Mouse (Mus musculus): ENCODE data around the gene Vmn2r89. TPM values are rescaled to one million over a fixed set of nuclear protein-coding genes. Genes with fewer than 3 reads are reported as not detected.
"Not testable (repeated sequence)": the region's sequence is repeated elsewhere in the genome, so short reads cannot be mapped to it uniquely, and the experiment has no call there.

Vmn2r89 gene
- polyA plus RNA-seq, 1 experiment from 2014 or later = not detected

- H3K27me3 ChIP-seq (ENCODE audit: insufficient read depth, low read length); DNase-seq (ENCODE audit: low spot score); H3K9me3 ChIP-seq (replicated peaks; ENCODE audit: low read length); H3K27ac ChIP-seq; ATAC-seq (replicated peaks; ENCODE audit: low FRiP score, low read depth); H3K36me3 ChIP-seq (ENCODE audit: insufficient read depth, low read length); H3K9ac ChIP-seq (ENCODE audit: low read depth, low read length); H3K4me1 ChIP-seq (replicated peaks; ENCODE audit: insufficient read depth, low read length): not testable (repeated sequence)
- peak overlapping the region; percentile 39 for H3K4me2 ChIP-seq (ENCODE audit: low read length)
- peak overlapping the region; percentile 16; the same call in 1 of the 2 replicates for H3K4me3 ChIP-seq (replicated peaks; ENCODE audit: low read depth, low read length)
- 54% methylated on average over 12 of the region's 12 CpGs for WGBS
- peak; percentile 30; the same call in 1 of the 2 replicates for TF ChIP-seq CTCF (IDR thresholded peaks at IDR 0.05; ENCODE audit: low read depth)
Measured at GRCm38 (mm10) chr14:51481332-51482015, 29.8 kb downstream of the Vmn2r89 start.

GRCm38 (mm10) chr14:51482051-51482715, 30.5 kb downstream of the Vmn2r89 start:
- H3K4me2 ChIP-seq (ENCODE audit: low read length) = peak overlapping the region; percentile 39
- no peak for ATAC-seq (replicated peaks; ENCODE audit: low FRiP score, low read depth)
- H3K36me3 ChIP-seq (ENCODE audit: insufficient read depth, low read length) = no peaks in the 10 kb centered on the region
- TF ChIP-seq CTCF (IDR thresholded peaks at IDR 0.05; ENCODE audit: low read depth) = no peak
- H3K9ac ChIP-seq (ENCODE audit: low read depth, low read length) = no peak overlapping the region
- 28% methylated on average over 5 of the region's 5 CpGs for whole genome bisulfite sequencing
- no peak for DNase-seq (ENCODE audit: low spot score)
- H3K4me1 ChIP-seq (replicated peaks; ENCODE audit: insufficient read depth, low read length) = no peaks in the 10 kb centered on the region
- no peak overlapping the region for H3K27ac ChIP-seq
- H3K4me3 ChIP-seq (replicated peaks; ENCODE audit: low read depth, low read length) = peak overlapping the region; percentile 16
- H3K27me3 ChIP-seq (ENCODE audit: insufficient read depth, low read length) = no peaks in the 10 kb centered on the region
- no peaks in the 10 kb centered on the region for H3K9me3 ChIP-seq (replicated peaks; ENCODE audit: low read length)

- 83% methylated on average over 10 of the region's 10 CpGs for WGBS
Measured at GRCm38 (mm10) chr14:51482971-51483381, 31.3 kb downstream of the Vmn2r89 start.

GRCm38 (mm10) chr14:51483671-51484070, 32.0 kb downstream of the Vmn2r89 start:
- H3K27me3 ChIP-seq (ENCODE audit: insufficient read depth, low read length) = no peaks in the 10 kb centered on the region
- no peak for ATAC-seq (replicated peaks; ENCODE audit: low FRiP score, low read depth)
- no peaks in the 10 kb centered on the region for H3K4me1 ChIP-seq (replicated peaks; ENCODE audit: insufficient read depth, low read length)
- no peak overlapping the region for H3K4me3 ChIP-seq (replicated peaks; ENCODE audit: low read depth, low read length)
- H3K9me3 ChIP-seq (replicated peaks; ENCODE audit: low read length) = no peaks in the 10 kb centered on the region
- no peak overlapping the region for H3K4me2 ChIP-seq (ENCODE audit: low read length)
- WGBS = 96% methylated on average over 1 of the region's 1 CpGs
- no peak for DNase-seq (ENCODE audit: low spot score)
- H3K9ac ChIP-seq (ENCODE audit: low read depth, low read length) = no peak overlapping the region
- no peak overlapping the region for H3K27ac ChIP-seq
- TF ChIP-seq CTCF (IDR thresholded peaks at IDR 0.05; ENCODE audit: low read depth) = no peak
- no peaks in the 10 kb centered on the region for H3K36me3 ChIP-seq (ENCODE audit: insufficient read depth, low read length)

More at GRCm38 (mm10) chr14:51482971-51483381, 31.3 kb downstream of the Vmn2r89 start:
- not testable (repeated sequence) for H3K9ac ChIP-seq (ENCODE audit: low read depth, low read length); H3K36me3 ChIP-seq (ENCODE audit: insufficient read depth, low read length); ATAC-seq (replicated peaks; ENCODE audit: low FRiP score, low read depth); H3K4me2 ChIP-seq (ENCODE audit: low read length); DNase-seq (ENCODE audit: low spot score); H3K4me3 ChIP-seq (replicated peaks; ENCODE audit: low read depth, low read length); H3K9me3 ChIP-seq (replicated peaks; ENCODE audit: low read length); H3K27ac ChIP-seq; H3K4me1 ChIP-seq (replicated peaks; ENCODE audit: insufficient read depth, low read length); H3K27me3 ChIP-seq (ENCODE audit: insufficient read depth, low read length)

- H3K9ac ChIP-seq (ENCODE audit: low read depth, low read length) = no peak overlapping the region
- WGBS = 78% methylated on average over 1 of the region's 1 CpGs
- no peak overlapping the region for H3K4me2 ChIP-seq (ENCODE audit: low read length)
- H3K4me1 ChIP-seq (replicated peaks; ENCODE audit: insufficient read depth, low read length) = no peaks in the 10 kb centered on the region
- H3K4me3 ChIP-seq (replicated peaks; ENCODE audit: low read depth, low read length) = no peak overlapping the region
- no peaks in the 10 kb centered on the region for H3K9me3 ChIP-seq (replicated peaks; ENCODE audit: low read length)
- DNase-seq (ENCODE audit: low spot score) = no peak
- H3K27me3 ChIP-seq (ENCODE audit: insufficient read depth, low read length) = no peaks in the 10 kb centered on the region
- no peak overlapping the region for H3K27ac ChIP-seq
- TF ChIP-seq CTCF (IDR thresholded peaks at IDR 0.05; ENCODE audit: low read depth) = no peak
- no peaks in the 10 kb centered on the region for H3K36me3 ChIP-seq (ENCODE audit: insufficient read depth, low read length)
- no peak for ATAC-seq (replicated peaks; ENCODE audit: low FRiP score, low read depth)
Measured at GRCm38 (mm10) chr14:51486111-51486510, 34.5 kb downstream of the Vmn2r89 start.

- 86% methylated on average over 2 of the region's 2 CpGs for WGBS
- Histone ChIP-seq H3K27me3 (ENCODE audit: insufficient read depth, low read length) (no peaks in the 10 kb centered on the region), H3K9ac (ENCODE audit: low read depth, low read length) (no peak overlapping the region), H3K4me1 (replicated peaks; ENCODE audit: insufficient read depth, low read length) (no peaks in the 10 kb centered on the region), H3K4me3 (replicated peaks; ENCODE audit: low read depth, low read length) (no peak overlapping the region), H3K36me3 (ENCODE audit: insufficient read depth, low read length) (no peaks in the 10 kb centered on the region), H3K9me3 (replicated peaks; ENCODE audit: low read length) (no peaks in the 10 kb centered on the region), H3K27ac (no peak overlapping the region), H3K4me2 (ENCODE audit: low read length) (no peak overlapping the region)
- no peak for TF ChIP-seq CTCF (IDR thresholded peaks at IDR 0.05; ENCODE audit: low read depth)
- DNase-seq (ENCODE audit: low spot score) (no peak), ATAC-seq (replicated peaks; ENCODE audit: low FRiP score, low read depth) (no peak)
Measured at GRCm38 (mm10) chr14:51495781-51496180, 44.1 kb downstream of the Vmn2r89 start.
